Mouse (Mus musculus): ENCODE measurements around the gene Apold1.

DNA sequence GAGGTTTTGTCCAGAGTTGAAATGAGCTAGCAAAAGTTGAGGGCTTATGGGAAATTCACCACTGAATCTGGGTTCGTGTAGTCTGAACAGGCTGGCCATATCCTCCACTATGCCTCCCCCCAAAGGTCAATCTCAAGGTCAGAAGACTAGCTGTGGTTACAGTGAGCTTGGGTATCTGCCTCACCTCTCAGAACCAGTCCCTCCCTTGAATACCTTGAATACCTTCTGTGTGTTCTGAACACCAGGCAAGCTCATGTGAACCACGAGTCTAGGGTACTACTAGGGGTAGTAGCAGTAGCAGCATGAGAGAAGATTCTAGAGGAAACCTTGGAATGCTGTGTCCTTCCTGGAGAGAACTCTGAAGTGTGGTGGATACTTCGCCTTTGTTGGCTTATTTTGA, 40.1 kb downstream of the Apold1 start:
- TF ChIP-seq MAFK (IDR thresholded peaks at IDR 0.05; ENCODE audit: insufficient read depth, low read depth, low read length) (no peak), CHD2 (IDR thresholded peaks at IDR 0.05; ENCODE audit: low read depth, low read length) (no peak), ZNF384 (IDR thresholded peaks at IDR 0.05; ENCODE audit: low read depth, low read length) (no peak), ZC3H11A (IDR thresholded peaks at IDR 0.05; ENCODE audit: borderline replicate concordance, low read depth, low read length) (no peak)

Data from ES-E14 (cell line).